Mouse (Mus musculus): ENCODE measurements around the gene Fstl3. TPM values are rescaled to one million over a fixed set of nuclear protein-coding genes. Genes with fewer than 3 reads are reported as not detected.

The Fstl3 gene
- polyA plus RNA-seq, 1 experiment from 2014 or later: 2.7 TPM

GRCm38 (mm10) chr10:79781956-79782355 lies 4.9 kb downstream of the Fstl3 start:
- no peak for DNase-seq (ENCODE audit: low spot score)
- no peak for ATAC-seq (replicated peaks; ENCODE audit: insufficient number of reproducible peaks, low FRiP score, low TSS enrichment, low read depth)
- no peak overlapping the region for H3K4me3 ChIP-seq (ENCODE audit: low read depth, low read length)
- H3K9ac ChIP-seq (replicated peaks; ENCODE audit: low read length): no peak overlapping the region
- no peak overlapping the region for H3K4me2 ChIP-seq (ENCODE audit: low read depth, low read length)
- 54% methylated on average over 5 of the region's 5 CpGs for WGBS
- H3K27me3 ChIP-seq (ENCODE audit: control insufficient read depth, insufficient read depth, low read length): peaks cover 14% of the 10 kb centered on the region; the same call in 1 of the 2 replicates
- peaks cover 3% of the 10 kb centered on the region; the same call in 1 of the 2 replicates for H3K4me1 ChIP-seq (ENCODE audit: control insufficient read depth, insufficient read depth, low read length)
- H3K27ac ChIP-seq (replicated peaks; ENCODE audit: low read depth, low read length): no peak overlapping the region
- H3K9me3 ChIP-seq (replicated peaks; ENCODE audit: control insufficient read depth, low read length): no peaks in the 10 kb centered on the region
- H3K36me3 ChIP-seq (replicated peaks; ENCODE audit: control insufficient read depth, insufficient read depth, low read depth, low read length): no peaks in the 10 kb centered on the region

GRCm38 (mm10) chr10:79783050-79783449 lies 6.0 kb downstream of the Fstl3 start:
- no peak overlapping the region for H3K9ac ChIP-seq (replicated peaks; ENCODE audit: low read length)
- ATAC-seq (replicated peaks; ENCODE audit: insufficient number of reproducible peaks, low FRiP score, low TSS enrichment, low read depth) (no peak), DNase-seq (ENCODE audit: low spot score) (peak; percentile 35)
- H3K4me3 ChIP-seq (ENCODE audit: low read depth, low read length): no peak overlapping the region
- H3K4me1 ChIP-seq (ENCODE audit: control insufficient read depth, insufficient read depth, low read length): no peaks in the 10 kb centered on the region
- H3K36me3 ChIP-seq (replicated peaks; ENCODE audit: control insufficient read depth, insufficient read depth, low read depth, low read length): no peaks in the 10 kb centered on the region
- no peaks in the 10 kb centered on the region for H3K9me3 ChIP-seq (replicated peaks; ENCODE audit: control insufficient read depth, low read length)
- H3K4me2 ChIP-seq (ENCODE audit: low read depth, low read length): no peak overlapping the region
- peaks cover 9% of the 10 kb centered on the region; the same call in 1 of the 2 replicates for H3K27me3 ChIP-seq (ENCODE audit: control insufficient read depth, insufficient read depth, low read length)
- WGBS: 62% methylated on average over 7 of the region's 7 CpGs
- H3K27ac ChIP-seq (replicated peaks; ENCODE audit: low read depth, low read length): no peak overlapping the region

GRCm38 (mm10) chr10:79783920-79784800 lies 7.1 kb downstream of the Fstl3 start:
- no peaks in the 10 kb centered on the region for H3K36me3 ChIP-seq (replicated peaks; ENCODE audit: control insufficient read depth, insufficient read depth, low read depth, low read length)
- H3K4me1 ChIP-seq (ENCODE audit: control insufficient read depth, insufficient read depth, low read length): no peaks in the 10 kb centered on the region
- H3K9ac ChIP-seq (replicated peaks; ENCODE audit: low read length): no peak overlapping the region
- ATAC-seq (replicated peaks; ENCODE audit: insufficient number of reproducible peaks, low FRiP score, low TSS enrichment, low read depth) (no peak), DNase-seq (ENCODE audit: low spot score) (peak; percentile 75)
- WGBS: 42% methylated on average over 27 of the region's 27 CpGs
- H3K4me2 ChIP-seq (ENCODE audit: low read depth, low read length): no peak overlapping the region
- no peaks in the 10 kb centered on the region for H3K9me3 ChIP-seq (replicated peaks; ENCODE audit: control insufficient read depth, low read length)
- H3K27me3 ChIP-seq (ENCODE audit: control insufficient read depth, insufficient read depth, low read length): peaks cover 4% of the 10 kb centered on the region; the same call in 1 of the 2 replicates
- H3K27ac ChIP-seq (replicated peaks; ENCODE audit: low read depth, low read length): no peak overlapping the region
- no peak overlapping the region for H3K4me3 ChIP-seq (ENCODE audit: low read depth, low read length)

GRCm38 (mm10) chr10:79788386-79789158 lies 11.5 kb downstream of the Fstl3 start:
- no peaks in the 10 kb centered on the region for H3K36me3 ChIP-seq (replicated peaks; ENCODE audit: control insufficient read depth, insufficient read depth, low read depth, low read length)
- H3K9me3 ChIP-seq (replicated peaks; ENCODE audit: control insufficient read depth, low read length): no peaks in the 10 kb centered on the region
- no peak overlapping the region for H3K27ac ChIP-seq (replicated peaks; ENCODE audit: low read depth, low read length)
- H3K4me1 ChIP-seq (ENCODE audit: control insufficient read depth, insufficient read depth, low read length): no peaks in the 10 kb centered on the region
- no peak overlapping the region for H3K9ac ChIP-seq (replicated peaks; ENCODE audit: low read length)
- H3K4me3 ChIP-seq (ENCODE audit: low read depth, low read length): no peak overlapping the region
- ATAC-seq (replicated peaks; ENCODE audit: insufficient number of reproducible peaks, low FRiP score, low TSS enrichment, low read depth): no peak
- peak; percentile 80 for DNase-seq (ENCODE audit: low spot score)
- 35% methylated on average over 7 of the region's 7 CpGs for WGBS
- H3K4me2 ChIP-seq (ENCODE audit: low read depth, low read length): no peak overlapping the region
- no peaks in the 10 kb centered on the region; the same call in 1 of the 2 replicates for H3K27me3 ChIP-seq (ENCODE audit: control insufficient read depth, insufficient read depth, low read length)

GRCm38 (mm10) chr10:79789581-79789980 lies 12.5 kb downstream of the Fstl3 start:
- 63% methylated on average over 2 of the region's 2 CpGs for WGBS
- no peaks in the 10 kb centered on the region for H3K36me3 ChIP-seq (replicated peaks; ENCODE audit: control insufficient read depth, insufficient read depth, low read depth, low read length)
- no peak overlapping the region for H3K9ac ChIP-seq (replicated peaks; ENCODE audit: low read length)
- no peak overlapping the region for H3K27ac ChIP-seq (replicated peaks; ENCODE audit: low read depth, low read length)
- no peak for DNase-seq (ENCODE audit: low spot score)
- no peaks in the 10 kb centered on the region for H3K4me1 ChIP-seq (ENCODE audit: control insufficient read depth, insufficient read depth, low read length)
- H3K4me3 ChIP-seq (ENCODE audit: low read depth, low read length): no peak overlapping the region
- no peak overlapping the region for H3K4me2 ChIP-seq (ENCODE audit: low read depth, low read length)
- H3K27me3 ChIP-seq (ENCODE audit: control insufficient read depth, insufficient read depth, low read length): no peaks in the 10 kb centered on the region; the same call in 1 of the 2 replicates
- no peaks in the 10 kb centered on the region for H3K9me3 ChIP-seq (replicated peaks; ENCODE audit: control insufficient read depth, low read length)
- no peak for ATAC-seq (replicated peaks; ENCODE audit: insufficient number of reproducible peaks, low FRiP score, low TSS enrichment, low read depth)

- Histone ChIP-seq H3K9me3 (replicated peaks; ENCODE audit: control insufficient read depth, low read length) (no peaks in the 10 kb centered on the region), H3K27me3 (ENCODE audit: control insufficient read depth, insufficient read depth, low read length) (no peaks in the 10 kb centered on the region; the same call in 1 of the 2 replicates), H3K4me3 (ENCODE audit: low read depth, low read length) (no peak within 1 kb of the TSS), H3K27ac (replicated peaks; ENCODE audit: low read depth, low read length) (no peak within 1 kb of the TSS), H3K9ac (replicated peaks; ENCODE audit: low read length) (no peak within 1 kb of the TSS), H3K4me1 (ENCODE audit: control insufficient read depth, insufficient read depth, low read length) (peaks cover 2% of the 10 kb centered on the region), H3K4me2 (ENCODE audit: low read depth, low read length) (no peak within 1 kb of the TSS), H3K36me3 (replicated peaks; ENCODE audit: control insufficient read depth, insufficient read depth, low read depth, low read length) (no peaks in the 10 kb centered on the region)
- 86% methylated on average over 4 of the region's 4 CpGs for WGBS
- DNase-seq (ENCODE audit: low spot score) (no peak), ATAC-seq (replicated peaks; ENCODE audit: insufficient number of reproducible peaks, low FRiP score, low TSS enrichment, low read depth) (no peak)
Observed at GRCm38 (mm10) chr10:79790861-79791260, 13.8 kb downstream of the Fstl3 start, which contains the start of gene Prss57. TSS of gene Prss57 (minus strand) at chr10:79790961.

GRCm38 (mm10) chr10:79792339-79793040 lies 15.4 kb downstream of the Fstl3 start:
- no peak for DNase-seq (ENCODE audit: low spot score)
- Histone ChIP-seq H3K9ac (replicated peaks; ENCODE audit: low read length) (no peak overlapping the region), H3K36me3 (replicated peaks; ENCODE audit: control insufficient read depth, insufficient read depth, low read depth, low read length) (no peaks in the 10 kb centered on the region), H3K4me2 (ENCODE audit: low read depth, low read length) (no peak overlapping the region), H3K9me3 (replicated peaks; ENCODE audit: control insufficient read depth, low read length) (no peaks in the 10 kb centered on the region), H3K4me1 (ENCODE audit: control insufficient read depth, insufficient read depth, low read length) (peaks cover 6% of the 10 kb centered on the region), H3K27me3 (ENCODE audit: control insufficient read depth, insufficient read depth, low read length) (no peaks in the 10 kb centered on the region), H3K4me3 (ENCODE audit: low read depth, low read length) (0 out of 2 replicates have a peak overlapping the region, but pooled peaks have one; percentile 1), H3K27ac (replicated peaks; ENCODE audit: low read depth, low read length) (no peak overlapping the region)
- no peak for ATAC-seq (replicated peaks; ENCODE audit: insufficient number of reproducible peaks, low FRiP score, low TSS enrichment, low read depth)
- 80% methylated on average over 5 of the region's 5 CpGs for WGBS

Data from embryonic facial prominence, embryonic 11.5 days (tissue).